Mouse (Mus musculus) intestine, embryonic 15.5 days (tissue): Measurements from ENCODE around the gene Rbmx. TPM values are rescaled to one million over a fixed set of nuclear protein-coding genes. Genes with fewer than 3 reads are reported as not detected.
A peak's percentile ranks its signal among the peaks of the same experiment; 100 is the strongest.

Experiments
- ATAC-seq: fragments of 200-750 bp; cut with Nextera tagmentation; 2 replicates; pipeline ENCODE4 v1.8.0; 2017; ENCODE audit warnings: moderate TSS enrichment, moderate library complexity
- H3K27ac ChIP-seq: fragments of 300-500 bp; sonication (generic); 2 replicates; pipeline ENCODE4 v1.5.1; 2015; ENCODE audit warnings: mild to moderate bottlenecking, inconsistent platforms
- H3K27me3 ChIP-seq: fragments of 300-500 bp; sonication (generic); replicated peaks from 2 replicates; pipeline ENCODE4 v1.6.1; 2015; ENCODE audit warnings: inconsistent platforms
- H3K36me3 ChIP-seq: fragments of 300-500 bp; sonication (generic); 2 replicates; pipeline ENCODE4 v1.6.1; 2015; ENCODE audit warnings: inconsistent platforms
- H3K4me1 ChIP-seq: fragments of 300-500 bp; sonication (generic); replicated peaks from 2 replicates; pipeline ENCODE4 v1.6.1; 2015; ENCODE audit warnings: inconsistent platforms
- H3K4me2 ChIP-seq: fragments of 300-500 bp; sonication (generic); replicated peaks from 2 replicates; pipeline ENCODE4 v1.6.1; 2015; ENCODE audit warnings: mild to moderate bottlenecking, inconsistent platforms
- H3K4me3 ChIP-seq: fragments of 300-500 bp; sonication (generic); replicated peaks from 2 replicates; pipeline ENCODE4 v1.5.1; 2015; ENCODE audit warnings: inconsistent platforms
- H3K9ac ChIP-seq: fragments of 300-500 bp; sonication (generic); 2 replicates; pipeline ENCODE4 v1.6.1; 2015; ENCODE audit warnings: inconsistent platforms
- H3K9me3 ChIP-seq: fragments of 300-500 bp; sonication (generic); 2 replicates; pipeline ENCODE4 v1.6.1; 2016; ENCODE audit warnings: inconsistent platforms
- WGBS: fragments of 180-500 bp; shearing (Covaris S2); methylation state at CpG from one replicate; pipeline ENCODE4 v1.1.7; 2015; 5-methylcytosine and 5-hydroxymethylcytosine counted together
- polyA plus RNA-seq: library from polyadenylated mRNA; unstranded; fragments of >200 nt; fragmentation: Nextera tagmentation; extraction: Ambion mirVana; gene quantifications from 2 replicates; pipeline ENCODE4 v1.2.1, GENCODE M21; 2015

The Rbmx gene
- 80.8 and 89.6 TPM in 2 replicates for polyA plus RNA-seq

DNA sequence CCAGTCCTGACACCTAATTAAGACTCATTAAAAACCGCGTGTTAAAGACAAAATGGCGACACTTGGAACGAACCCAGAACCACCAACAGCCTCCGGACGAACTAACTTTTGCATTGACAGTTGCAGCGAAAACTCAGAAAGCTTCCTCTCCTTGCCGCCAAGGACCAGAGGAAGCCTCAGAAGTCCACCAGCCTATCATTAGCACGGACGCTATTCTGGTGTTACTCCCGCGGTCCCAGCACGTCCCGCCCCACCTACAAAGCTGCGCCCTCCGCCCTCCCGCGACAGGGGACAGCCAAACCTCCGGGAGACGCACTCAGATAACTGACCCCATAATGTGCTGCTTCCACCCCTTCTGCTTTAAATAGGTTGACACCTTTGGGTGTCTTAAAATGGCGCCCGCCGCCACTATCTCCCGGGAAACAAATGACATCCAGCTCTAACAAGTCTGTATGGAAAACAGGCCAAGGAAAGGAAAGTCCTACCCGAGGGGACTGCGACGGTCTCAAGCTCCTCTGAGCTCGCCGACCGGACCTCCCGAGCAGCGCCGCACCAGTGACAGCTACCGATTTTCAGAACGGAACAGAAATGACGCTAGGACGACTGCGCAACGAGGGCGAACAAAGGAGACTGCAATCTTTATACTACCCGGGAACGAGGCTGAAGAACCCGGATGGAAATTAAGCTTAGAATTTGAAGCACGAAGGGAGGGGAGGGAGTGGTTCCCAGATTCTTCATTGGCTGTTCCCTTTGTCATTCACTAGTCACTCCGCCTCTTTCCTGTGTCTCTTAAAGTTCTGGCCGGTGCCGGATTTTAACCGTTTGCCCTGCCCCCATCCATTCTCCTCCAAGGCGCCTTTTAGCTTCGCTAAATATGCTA is at the start of gene Rbmx:
Rbmx (minus strand) TSS at position 670 of the 880 bp plus-strand sequence.
- H3K4me1 ChIP-seq: no peaks in the 10 kb centered on the region

DNA sequence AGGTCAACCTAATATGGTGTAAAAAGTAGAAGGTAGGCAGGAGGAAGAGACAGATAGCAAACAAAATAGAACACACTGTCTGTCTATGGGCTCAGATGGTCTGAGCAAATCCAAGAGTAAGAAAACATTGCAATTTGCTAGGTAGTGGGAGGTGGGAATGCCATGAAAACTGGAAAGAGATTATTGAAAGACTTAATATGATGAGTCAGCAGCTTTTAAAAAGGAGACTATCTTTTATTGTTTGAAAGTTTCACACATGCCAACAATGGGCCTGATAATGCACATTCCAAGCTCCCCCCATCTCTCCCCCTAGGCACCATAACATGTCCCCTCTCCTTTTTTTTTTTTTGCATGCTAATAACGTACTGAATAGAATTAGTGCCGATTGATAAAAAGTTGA is 41.1 kb upstream of the Rbmx start:
- 92% methylated on average over 2 of the region's 2 CpGs for WGBS
- ATAC-seq: no peak

More for the DNA sequence above, at the start of gene Rbmx:
- H3K27ac ChIP-seq: peak within 1 kb of the TSS; percentile 85
- no peaks in the 10 kb centered on the region for H3K9me3 ChIP-seq
- no peaks in the 10 kb centered on the region for H3K27me3 ChIP-seq
- WGBS: 20% methylated on average over 50 of the region's 50 CpGs
- peak; percentile 98 for ATAC-seq
- H3K36me3 ChIP-seq: no peaks in the 10 kb centered on the region; the same call in 1 of the 2 replicates
- H3K9ac ChIP-seq: peak within 1 kb of the TSS; percentile 54
- H3K4me2 ChIP-seq: peak within 1 kb of the TSS; percentile 45
- peak within 1 kb of the TSS; percentile 50 for H3K4me3 ChIP-seq

DNA sequence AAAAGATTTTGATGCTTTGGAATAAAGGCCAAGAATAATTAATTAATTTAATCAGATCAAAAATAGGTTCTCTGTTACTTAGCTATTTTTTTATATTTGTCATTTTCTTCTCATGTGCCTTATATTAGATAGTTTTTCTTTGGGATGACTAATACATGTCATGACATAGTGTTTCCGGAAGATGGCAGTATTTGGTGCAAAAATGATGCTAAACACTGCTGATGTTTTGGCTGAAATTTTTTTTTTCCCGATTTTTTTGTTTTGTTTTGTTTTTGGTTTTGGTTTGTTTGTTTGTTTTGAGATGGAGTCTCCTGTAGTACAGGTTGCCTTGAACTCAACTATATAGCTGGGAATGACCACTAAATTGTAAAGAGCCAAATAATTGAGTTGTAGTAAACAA is 38.8 kb upstream of the Rbmx start:
- no peak overlapping the region for H3K4me3 ChIP-seq
- no peak for ATAC-seq
- H3K4me2 ChIP-seq: no peak overlapping the region
- no peak overlapping the region for H3K9ac ChIP-seq
- 9% methylated on average over 2 of the region's 2 CpGs for WGBS
- no peaks in the 10 kb centered on the region for H3K27me3 ChIP-seq
- no peaks in the 10 kb centered on the region for H3K9me3 ChIP-seq
- H3K4me1 ChIP-seq: no peaks in the 10 kb centered on the region
- H3K27ac ChIP-seq: no peak overlapping the region
- H3K36me3 ChIP-seq: no peaks in the 10 kb centered on the region

More for the DNA sequence above, 41.1 kb upstream of the Rbmx start:
- no peak overlapping the region for H3K9ac ChIP-seq
- H3K4me1 ChIP-seq: no peaks in the 10 kb centered on the region
- no peaks in the 10 kb centered on the region for H3K27me3 ChIP-seq
- no peaks in the 10 kb centered on the region for H3K9me3 ChIP-seq
- H3K36me3 ChIP-seq: no peaks in the 10 kb centered on the region
- no peak overlapping the region for H3K4me2 ChIP-seq
- no peak overlapping the region for H3K27ac ChIP-seq
- no peak overlapping the region for H3K4me3 ChIP-seq

DNA sequence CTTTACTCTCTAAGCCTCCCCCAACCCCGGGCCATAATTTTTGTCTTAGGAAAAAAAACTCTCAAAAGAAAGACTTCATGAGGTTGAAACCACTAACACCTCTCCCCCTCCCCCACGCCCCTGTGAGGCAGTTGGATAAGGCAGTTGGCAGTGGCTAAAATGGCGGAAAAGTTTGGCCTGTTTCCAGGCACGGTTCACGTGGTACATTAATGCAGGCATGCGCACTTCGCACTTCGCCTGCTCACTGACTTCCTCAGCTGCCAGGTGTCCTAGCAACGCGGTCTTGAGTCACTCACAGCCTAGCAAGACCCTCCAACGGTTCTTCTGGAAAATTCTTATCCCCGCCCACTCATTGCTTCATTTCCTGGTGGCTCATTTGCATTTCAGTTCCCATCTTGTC is 15.9 kb upstream of the Rbmx start, which contains the start of gene Gm364:
Gm364 (plus strand) TSS at position 386 of the 400 bp plus-strand sequence.
- H3K9me3 ChIP-seq: no peaks in the 10 kb centered on the region
- H3K4me2 ChIP-seq: no peak within 1 kb of the TSS
- H3K36me3 ChIP-seq: no peaks in the 10 kb centered on the region
- no peaks in the 10 kb centered on the region for H3K27me3 ChIP-seq
- H3K9ac ChIP-seq: no peak within 1 kb of the TSS
- H3K4me3 ChIP-seq: no peak within 1 kb of the TSS
- WGBS: 87% methylated on average over 12 of the region's 12 CpGs
- H3K4me1 ChIP-seq: no peaks in the 10 kb centered on the region
- ATAC-seq: no peak
- no peak within 1 kb of the TSS for H3K27ac ChIP-seq

DNA sequence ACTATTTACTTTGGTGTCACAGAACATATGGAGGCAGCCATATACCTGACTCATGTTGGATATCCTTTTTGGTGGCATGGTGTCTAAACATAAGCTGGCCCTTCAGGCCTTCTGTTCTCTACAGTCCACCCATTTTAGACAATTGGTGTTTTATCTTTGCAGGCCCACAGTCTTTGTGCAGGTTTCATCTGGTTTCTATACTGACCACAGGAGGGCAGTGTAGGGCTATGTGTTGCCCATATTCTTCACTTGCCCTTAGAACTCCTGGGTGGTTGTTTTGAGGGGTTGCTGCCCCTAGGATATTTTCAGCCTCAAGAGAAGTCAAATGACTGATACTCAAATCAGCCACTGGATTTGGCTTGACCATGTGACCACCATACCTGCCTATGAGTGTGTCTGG is 10.8 kb upstream of the Rbmx start:
- Histone ChIP-seq H3K9me3 (no peaks in the 10 kb centered on the region), H3K4me2 (no peak overlapping the region), H3K27ac (no peak overlapping the region), H3K9ac (no peak overlapping the region), H3K36me3 (no peaks in the 10 kb centered on the region), H3K27me3 (no peaks in the 10 kb centered on the region), H3K4me3 (no peak overlapping the region), H3K4me1 (no peaks in the 10 kb centered on the region)
- ATAC-seq: no peak

DNA sequence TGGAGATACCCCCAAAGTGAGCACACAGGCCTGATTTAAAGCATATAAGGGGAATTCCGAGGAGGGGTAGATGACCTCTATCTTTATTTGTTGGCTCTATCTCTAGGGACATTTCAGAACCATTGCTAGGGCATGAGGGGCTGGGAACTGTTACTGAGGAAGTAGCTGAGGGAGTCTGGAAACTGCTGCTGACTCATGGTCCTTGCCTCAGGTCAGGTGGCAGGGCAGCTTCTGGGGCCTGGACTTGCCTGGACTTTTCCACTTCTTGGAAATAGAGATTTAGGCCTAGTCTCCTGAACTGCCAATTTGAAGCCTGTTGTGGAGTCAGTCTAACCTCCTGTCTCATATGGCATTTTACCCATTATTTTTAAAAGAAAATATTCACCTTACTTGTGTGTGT is 8.6 kb upstream of the Rbmx start:
- Histone ChIP-seq H3K9ac (no peak overlapping the region), H3K4me3 (no peak overlapping the region), H3K27me3 (no peaks in the 10 kb centered on the region), H3K36me3 (no peaks in the 10 kb centered on the region), H3K27ac (no peak overlapping the region), H3K4me2 (no peak overlapping the region), H3K4me1 (no peaks in the 10 kb centered on the region), H3K9me3 (no peaks in the 10 kb centered on the region)
- 82% methylated on average over 1 of the region's 1 CpGs for WGBS
- ATAC-seq: no peak

DNA sequence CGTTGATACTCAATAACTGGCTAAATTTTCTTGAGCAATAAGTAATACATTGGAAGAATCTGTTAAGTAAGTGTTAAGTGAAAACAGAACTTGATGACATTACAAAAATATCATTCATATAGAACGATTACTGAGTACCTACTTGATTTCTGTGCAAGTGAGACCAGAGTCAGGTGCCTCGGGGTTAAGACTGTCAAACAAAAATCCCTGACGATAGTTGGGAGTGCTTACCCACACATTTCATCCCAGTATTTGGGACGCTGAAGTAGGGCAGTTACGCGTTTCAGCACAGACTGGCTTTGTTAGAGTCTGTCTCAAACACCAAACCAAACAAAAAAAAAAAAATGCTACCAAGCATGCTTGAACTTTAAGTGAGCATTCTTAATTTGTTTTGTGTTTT is 576 bp upstream of the Rbmx start:
- Histone ChIP-seq H3K27me3 (no peaks in the 10 kb centered on the region), H3K4me3 (peak overlapping the region; percentile 14; the same call in 1 of the 2 replicates), H3K27ac (no peak overlapping the region), H3K9me3 (no peaks in the 10 kb centered on the region), H3K4me1 (no peaks in the 10 kb centered on the region), H3K9ac (no peak overlapping the region), H3K4me2 (peak overlapping the region; percentile 37), H3K36me3 (no peaks in the 10 kb centered on the region; the same call in 1 of the 2 replicates)
- no peak for ATAC-seq
- WGBS: 29% methylated on average over 7 of the region's 7 CpGs

DNA sequence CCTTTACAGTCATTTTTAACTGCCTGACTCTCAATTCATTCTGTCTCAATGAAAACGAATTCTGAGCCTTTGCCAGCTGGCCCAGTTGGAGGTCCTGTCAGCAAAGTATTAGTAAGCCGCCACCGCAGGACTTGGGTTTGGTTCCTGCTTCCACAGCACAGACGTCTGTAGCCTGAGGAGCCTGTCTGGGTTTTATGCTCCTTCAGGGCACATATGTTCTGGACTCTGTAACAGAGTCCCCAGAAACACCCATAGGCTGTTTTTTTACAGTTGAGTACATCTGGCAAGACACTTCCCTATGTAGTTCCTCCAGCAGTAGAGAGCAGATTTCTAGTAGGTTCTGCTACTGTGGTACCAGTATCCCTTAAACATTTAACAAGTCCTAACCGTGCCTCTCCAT is 11.9 kb downstream of the Rbmx start:
- H3K9me3 ChIP-seq: no peaks in the 10 kb centered on the region
- no peak for ATAC-seq
- no peak overlapping the region for H3K9ac ChIP-seq
- no peaks in the 10 kb centered on the region for H3K36me3 ChIP-seq
- no peak overlapping the region for H3K27ac ChIP-seq
- H3K4me3 ChIP-seq: no peak overlapping the region
- no peaks in the 10 kb centered on the region for H3K4me1 ChIP-seq
- H3K4me2 ChIP-seq: no peak overlapping the region
- WGBS: 85% methylated on average over 5 of the region's 5 CpGs
- no peaks in the 10 kb centered on the region for H3K27me3 ChIP-seq

DNA sequence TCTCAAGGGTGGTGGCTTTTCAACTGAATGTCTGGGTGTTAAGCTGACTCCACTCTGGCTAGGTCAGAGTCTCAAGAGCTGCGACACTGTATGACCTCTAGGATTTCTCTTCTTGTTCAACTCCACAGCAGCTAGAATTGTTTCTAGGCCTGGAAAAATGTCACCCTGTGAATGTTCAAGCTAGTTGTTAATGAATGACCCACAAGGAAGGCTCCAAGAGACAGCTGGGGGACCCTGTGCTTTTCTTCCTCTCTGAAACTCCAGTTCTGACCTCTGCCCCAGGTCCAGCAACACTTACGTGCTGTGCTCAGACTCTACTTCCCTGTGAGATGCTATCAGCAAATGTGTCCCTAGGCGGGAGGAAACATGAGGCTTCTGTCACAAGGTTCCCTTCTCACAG is 14.3 kb downstream of the Rbmx start:
- 76% methylated on average over 3 of the region's 3 CpGs for WGBS
- Histone ChIP-seq H3K9me3 (no peaks in the 10 kb centered on the region), H3K9ac (no peak overlapping the region), H3K4me3 (no peak overlapping the region), H3K27ac (no peak overlapping the region), H3K36me3 (no peaks in the 10 kb centered on the region), H3K4me1 (no peaks in the 10 kb centered on the region), H3K4me2 (no peak overlapping the region), H3K27me3 (no peaks in the 10 kb centered on the region)
- ATAC-seq: no peak

DNA sequence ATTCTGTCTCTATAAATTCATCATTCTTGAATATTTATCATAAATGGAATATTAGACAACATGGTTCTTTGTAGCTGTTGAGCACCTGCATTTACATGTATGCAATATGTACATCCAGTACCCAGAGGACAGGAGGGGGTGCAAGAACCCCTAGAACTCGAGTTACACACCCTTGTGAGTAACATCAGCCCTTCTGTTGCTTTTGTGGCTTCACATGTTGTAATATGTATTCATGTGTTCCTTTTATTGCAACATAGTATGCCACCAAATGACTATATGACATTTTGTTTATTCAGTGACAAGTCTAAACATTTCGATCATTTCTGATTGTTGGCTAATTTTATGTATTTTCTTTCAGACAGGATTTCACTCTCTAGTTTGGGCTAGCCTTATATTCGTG is 15.7 kb downstream of the Rbmx start:
- no peak overlapping the region for H3K9ac ChIP-seq
- 73% methylated on average over 3 of the region's 3 CpGs for WGBS
- H3K4me1 ChIP-seq: no peaks in the 10 kb centered on the region
- no peak overlapping the region for H3K4me2 ChIP-seq
- no peak overlapping the region for H3K27ac ChIP-seq
- H3K4me3 ChIP-seq: no peak overlapping the region
- H3K9me3 ChIP-seq: no peaks in the 10 kb centered on the region
- H3K36me3 ChIP-seq: no peaks in the 10 kb centered on the region
- no peaks in the 10 kb centered on the region for H3K27me3 ChIP-seq
- ATAC-seq: no peak

DNA sequence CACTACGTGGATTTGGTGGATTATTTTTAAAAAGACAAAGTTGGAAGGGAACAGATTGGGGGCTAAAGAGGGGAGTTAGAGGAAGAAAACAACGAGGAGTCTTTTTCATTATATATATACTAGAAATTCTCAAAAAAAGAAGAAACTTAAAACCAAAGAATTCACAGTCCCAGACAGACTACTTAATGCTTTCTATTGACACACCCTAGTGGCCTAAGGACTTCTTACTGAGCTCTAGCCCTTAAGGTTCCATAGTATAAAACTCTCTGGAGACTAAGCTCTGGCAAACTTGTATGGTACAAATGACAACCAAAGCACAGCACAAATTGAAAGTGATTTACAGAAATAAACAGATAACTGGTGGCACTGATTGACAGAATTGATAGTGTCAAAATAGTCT is 18.8 kb downstream of the Rbmx start:
- no peaks in the 10 kb centered on the region for H3K36me3 ChIP-seq
- ATAC-seq: no peak
- WGBS: 83% methylated on average over 2 of the region's 2 CpGs

DNA sequence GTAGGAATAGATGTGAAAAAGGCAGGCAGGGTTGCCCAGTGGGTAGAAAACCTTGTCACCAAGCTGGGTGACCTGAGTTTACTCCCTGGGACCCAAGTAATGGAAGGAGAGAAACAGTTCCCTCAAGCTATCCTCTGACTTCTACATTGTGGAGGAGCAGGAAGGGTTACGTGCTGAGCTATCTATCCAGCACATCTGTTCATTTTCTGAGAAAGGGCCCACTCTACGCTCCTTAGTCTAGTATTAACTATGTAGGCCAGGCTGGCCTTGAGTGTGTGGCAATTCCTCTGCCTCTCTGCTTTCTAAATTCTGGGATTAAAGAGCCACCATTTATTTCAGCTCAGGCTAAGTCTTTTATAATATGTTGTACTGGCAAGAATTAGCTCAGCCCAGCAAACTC is 19.3 kb downstream of the Rbmx start:
- Histone ChIP-seq H3K4me3 (no peak overlapping the region), H3K27me3 (no peaks in the 10 kb centered on the region), H3K4me2 (no peak overlapping the region), H3K9me3 (no peaks in the 10 kb centered on the region), H3K36me3 (no peaks in the 10 kb centered on the region), H3K4me1 (no peaks in the 10 kb centered on the region), H3K9ac (no peak overlapping the region), H3K27ac (no peak overlapping the region)
- ATAC-seq: no peak
- WGBS: 90% methylated on average over 2 of the region's 2 CpGs

More for the DNA sequence above, 18.8 kb downstream of the Rbmx start:
- Histone ChIP-seq H3K27ac (no peak overlapping the region), H3K4me1 (no peaks in the 10 kb centered on the region), H3K4me3 (no peak overlapping the region), H3K9ac (no peak overlapping the region), H3K4me2 (no peak overlapping the region), H3K9me3 (no peaks in the 10 kb centered on the region), H3K27me3 (no peaks in the 10 kb centered on the region)

DNA sequence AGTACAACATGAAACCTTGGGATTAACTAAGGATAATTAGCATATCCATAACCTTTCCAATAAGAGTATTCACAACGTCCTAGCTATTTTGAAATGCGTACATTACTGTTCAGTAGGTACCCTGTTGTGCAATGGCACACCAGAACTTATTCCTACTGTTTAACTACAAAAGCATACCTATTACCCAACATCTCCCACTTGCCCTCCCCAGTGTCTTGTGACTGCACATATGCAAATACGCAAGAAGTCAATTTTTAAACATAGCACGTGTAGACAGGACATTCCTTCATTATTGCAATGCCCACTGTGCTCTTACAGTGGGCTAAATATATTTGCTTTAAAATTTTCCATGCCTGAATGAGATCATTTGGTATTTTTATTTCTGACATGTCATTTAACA is 19.9 kb downstream of the Rbmx start:
- H3K4me2 ChIP-seq: no peak overlapping the region
- no peaks in the 10 kb centered on the region for H3K4me1 ChIP-seq
- H3K9me3 ChIP-seq: no peaks in the 10 kb centered on the region
- H3K4me3 ChIP-seq: no peak overlapping the region
- no peak overlapping the region for H3K27ac ChIP-seq
- WGBS: 83% methylated on average over 4 of the region's 4 CpGs
- H3K27me3 ChIP-seq: no peaks in the 10 kb centered on the region
- ATAC-seq: no peak
- H3K9ac ChIP-seq: no peak overlapping the region
- H3K36me3 ChIP-seq: no peaks in the 10 kb centered on the region
